Mouse (Mus musculus) lung, postnatal 4 days (tissue): ENCODE measurements around the gene Gm20518.

ENCODE experiments used
- DNase-seq, 2 experiments: peaks; one replicate each; pipeline ENCODE4 v3.0.0; 2021

The Gm20518 gene

GRCm38 (mm10) chr16:17838051-17838450, 53.4 kb downstream of the Gm20518 start, which contains the start of gene Car15:
Gene Car15, minus strand, starts transcription at chr16:17838364.
- DNase-seq: no peak

GRCm38 (mm10) chr16:17835481-17835880, 56.0 kb downstream of the Gm20518 start:
- DNase-seq: no peak

GRCm38 (mm10) chr16:17834543-17834942, 56.9 kb downstream of the Gm20518 start:
- no peak for DNase-seq

- DNase-seq: peak in 1 of 2 experiments; percentile 41
These were observed 57.6 kb downstream of the Gm20518 start for GRCm38 (mm10) chr16:17833681-17834399.

- DNase-seq: peak in 1 of 2 experiments; percentile 34
These were observed 58.2 kb downstream of the Gm20518 start for GRCm38 (mm10) chr16:17833321-17833680.

GRCm38 (mm10) chr16:17832821-17833220, 58.6 kb downstream of the Gm20518 start, which contains the start of gene B830017H08Rik:
Gene B830017H08Rik, plus strand, starts transcription at chr16:17833121.
- no peak for DNase-seq

- DNase-seq: no peak
These were observed 59.7 kb downstream of the Gm20518 start for GRCm38 (mm10) chr16:17831781-17832180.

GRCm38 (mm10) chr16:17830385-17831178, 60.9 kb downstream of the Gm20518 start:
- no peak for DNase-seq

GRCm38 (mm10) chr16:17828867-17829266, 62.6 kb downstream of the Gm20518 start:
- no peak for DNase-seq

- DNase-seq: no peak
These were observed 63.2 kb downstream of the Gm20518 start for GRCm38 (mm10) chr16:17828229-17828628.

- DNase-seq: no peak
These were observed 65.0 kb downstream of the Gm20518 start for GRCm38 (mm10) chr16:17826500-17826899.

- no peak for DNase-seq
These were observed 74.9 kb downstream of the Gm20518 start for GRCm38 (mm10) chr16:17816528-17816927.

GRCm38 (mm10) chr16:17815411-17816402, 75.8 kb downstream of the Gm20518 start:
- peak; percentile 80 to 81 for DNase-seq

GRCm38 (mm10) chr16:17813173-17813572, 78.3 kb downstream of the Gm20518 start:
- DNase-seq: peak in 1 of 2 experiments; percentile 23

GRCm38 (mm10) chr16:17812120-17812519, 79.4 kb downstream of the Gm20518 start:
- no peak for DNase-seq

- DNase-seq: peak; percentile 69 to 86
These were observed 81.8 kb downstream of the Gm20518 start for GRCm38 (mm10) chr16:17809711-17810110.

GRCm38 (mm10) chr16:17809125-17809524, 82.3 kb downstream of the Gm20518 start:
- peak in 1 of 2 experiments; percentile 38 for DNase-seq

- DNase-seq: peak; percentile 86 to 89
These were observed 84.1 kb downstream of the Gm20518 start for GRCm38 (mm10) chr16:17807192-17808009.

- peak; percentile 38 to 73 for DNase-seq
These were observed 84.8 kb downstream of the Gm20518 start for GRCm38 (mm10) chr16:17806581-17807191.

- DNase-seq: no peak
These were observed 86.5 kb downstream of the Gm20518 start for GRCm38 (mm10) chr16:17804982-17805381.

GRCm38 (mm10) chr16:17804449-17804912, 87.0 kb downstream of the Gm20518 start:
- DNase-seq: peak; percentile 30 to 48
